Mouse (Mus musculus): ENCODE results near the gene Tmem221.

GRCm38 (mm10) chr8:71554644-71555043 lies 4.0 kb downstream of the Tmem221 start:
- no peak for TF ChIP-seq POLR2A (IDR thresholded peaks at IDR 0.05; ENCODE audit: borderline replicate concordance, low read depth, low read length)
- TF ChIP-seq CTCF (IDR thresholded peaks at IDR 0.05; ENCODE audit: low read depth, low read length) = no peak
